Mouse (Mus musculus) spleen, adult 12 weeks (tissue): ENCODE measurements around the gene Adap1.

ENCODE experiments used
- DNase-seq: peaks from one replicate; pipeline ENCODE4 v3.0.0; 2022; ENCODE audit warnings: low spot score

The Adap1 gene

GRCm38 (mm10) chr5:139323260-139323924 is 2.0 kb downstream of the Adap1 start:
- DNase-seq, result no peak

GRCm38 (mm10) chr5:139321331-139321730 is 4.1 kb downstream of the Adap1 start:
- DNase-seq, result no peak

GRCm38 (mm10) chr5:139320424-139320823 is 5.0 kb downstream of the Adap1 start:
- no peak for DNase-seq

GRCm38 (mm10) chr5:139317751-139318504 is 7.5 kb downstream of the Adap1 start:
- DNase-seq, result no peak

- DNase-seq, result no peak
These were observed 8.3 kb downstream of the Adap1 start for GRCm38 (mm10) chr5:139316982-139317675.

GRCm38 (mm10) chr5:139314941-139315642 is 10.3 kb downstream of the Adap1 start:
- DNase-seq, result no peak

- DNase-seq, result no peak
These were observed 11.9 kb downstream of the Adap1 start for GRCm38 (mm10) chr5:139313536-139313935.

- DNase-seq, result no peak
These were observed 13.6 kb downstream of the Adap1 start for GRCm38 (mm10) chr5:139311822-139312221.

GRCm38 (mm10) chr5:139310477-139310876 is 14.9 kb downstream of the Adap1 start:
- no peak for DNase-seq

GRCm38 (mm10) chr5:139309946-139310345 is 15.5 kb downstream of the Adap1 start:
- DNase-seq, result no peak

- no peak for DNase-seq
These were observed 21.8 kb downstream of the Adap1 start for GRCm38 (mm10) chr5:139303646-139304061.

- no peak for DNase-seq
These were observed 23.3 kb downstream of the Adap1 start for GRCm38 (mm10) chr5:139302101-139302500.

GRCm38 (mm10) chr5:139297745-139298144 is 27.7 kb downstream of the Adap1 start:
- DNase-seq, result no peak

GRCm38 (mm10) chr5:139297092-139297491 is 28.3 kb downstream of the Adap1 start:
- no peak for DNase-seq

GRCm38 (mm10) chr5:139294089-139294488 is 31.3 kb downstream of the Adap1 start:
- DNase-seq, result no peak

GRCm38 (mm10) chr5:139291811-139292560 is 33.4 kb downstream of the Adap1 start:
- no peak for DNase-seq

GRCm38 (mm10) chr5:139290467-139291259 is 34.8 kb downstream of the Adap1 start:
- no peak for DNase-seq

GRCm38 (mm10) chr5:139288591-139288990 is 36.8 kb downstream of the Adap1 start:
- no peak for DNase-seq

- no peak for DNase-seq
These were observed 37.6 kb downstream of the Adap1 start for GRCm38 (mm10) chr5:139287787-139288186.

GRCm38 (mm10) chr5:139287099-139287498 is 38.3 kb downstream of the Adap1 start:
- no peak for DNase-seq
